Mouse (Mus musculus): ENCODE results near the gene Srrd. TPM values are rescaled to one million over a fixed set of nuclear protein-coding genes. Genes with fewer than 3 reads are reported as not detected.

Srrd gene
- 10 to 100 TPM; 21.6 to 23.0 TPM for total RNA-seq (2021)
- long read RNA-seq, experiment 1, transcript Srrd-203 (7 exons, 1,064 nt): major isoform, 7 of 40 reads
- long read RNA-seq, experiment 1, partial matches to known transcripts: 21 of 40 reads
- long read RNA-seq, experiment 1, other reads (novel, unspliced or antisense): 11 of 40 reads
- long read RNA-seq, experiment 2, transcript Srrd-203 (7 exons, 1,064 nt): major isoform, 6 of 21 reads
- long read RNA-seq, experiment 2, partial matches to known transcripts: 4 of 21 reads
- long read RNA-seq, experiment 2, other reads (novel, unspliced or antisense): 10 of 21 reads

DNA sequence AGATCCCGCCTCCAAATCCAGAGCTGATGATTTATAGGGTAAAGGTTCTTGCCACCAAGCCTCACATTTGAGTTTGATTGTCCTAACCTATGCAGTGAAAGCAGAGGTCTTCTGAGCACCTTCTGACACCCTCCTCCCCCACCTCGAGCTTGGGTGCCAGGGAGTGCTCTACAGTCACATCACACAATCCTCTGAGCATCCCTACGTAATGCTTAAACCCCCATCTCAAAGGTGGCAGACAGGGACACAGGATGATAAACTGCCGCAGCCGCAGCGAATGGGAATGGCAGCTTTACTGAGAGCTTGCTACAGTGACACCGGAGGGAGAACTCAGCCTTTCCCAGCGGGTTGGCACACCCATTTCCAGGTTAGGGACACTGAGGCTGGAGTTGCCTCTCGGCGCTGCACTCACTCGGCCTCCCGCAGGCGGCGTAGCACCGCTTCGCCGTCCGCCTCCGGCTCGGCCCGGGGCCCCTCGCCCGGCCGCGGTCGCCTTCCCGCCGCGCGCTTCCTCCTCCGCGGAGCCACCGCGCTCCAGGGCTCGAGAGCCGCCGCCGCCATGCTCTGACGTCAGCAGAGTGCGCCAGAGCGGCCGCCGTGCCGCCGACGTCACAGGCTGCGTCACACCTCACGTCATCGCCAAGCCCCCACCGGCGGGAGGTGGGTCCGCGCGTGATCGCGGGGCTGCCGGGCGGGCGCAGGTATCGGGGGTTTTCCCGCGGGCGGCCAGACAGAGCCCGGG lies at the start of gene Srrd, which contains the start of gene Hps4:
Srrd (minus strand) TSS at position 578 of the 742 bp plus-strand sequence.
Hps4 (plus strand) TSS at position 621 of the 742 bp plus-strand sequence.
- intact Hi-C loops (cut with DNase I): loop anchor here (1.0 to 5.0 kb wide), 2 partner anchors 16 to 85 kb away; partner anchors contain the start of gene Tfip11
- peak; percentile 81 to 93 for DNase-seq (ENCODE audit: low spot score in 2 of 2)

DNA sequence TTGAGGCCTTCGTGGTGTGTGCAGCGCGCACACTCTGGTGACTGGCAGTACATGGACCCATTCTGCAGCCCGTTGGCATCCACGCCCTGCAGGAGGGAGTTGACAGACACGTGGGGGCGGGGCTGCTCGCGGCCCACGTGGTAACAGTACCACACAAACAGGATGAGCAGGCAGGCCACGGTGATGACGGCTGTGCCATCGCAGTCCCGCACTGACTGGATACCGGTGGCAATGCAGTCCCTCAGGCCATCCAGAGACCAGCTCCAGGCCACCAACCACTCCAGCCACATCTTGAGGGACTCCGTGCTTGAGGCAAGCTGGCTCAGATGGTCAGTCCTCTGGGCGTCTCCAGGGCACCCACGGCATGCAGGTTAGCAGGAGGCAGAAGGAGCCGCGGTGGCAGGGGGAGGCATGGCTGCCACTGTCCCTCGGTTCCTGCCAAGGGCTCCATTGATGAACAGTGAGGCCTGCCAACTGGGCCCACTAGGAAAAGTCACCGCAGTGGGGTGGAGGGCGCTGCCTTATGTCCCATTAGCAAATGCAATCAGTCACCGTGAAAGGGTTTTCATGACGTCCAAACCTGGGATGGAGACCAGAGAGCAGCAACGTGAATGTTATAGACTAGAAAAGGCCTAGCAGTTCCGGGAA lies 49.0 kb upstream of the Srrd start:
- intact Hi-C loops (cut with DNase I): loop anchor here (5.0 kb wide), 1 partner anchor 44 kb away; no protein-coding TSS in a partner anchor
- no peak for DNase-seq (ENCODE audit: low spot score in 2 of 2)

DNA sequence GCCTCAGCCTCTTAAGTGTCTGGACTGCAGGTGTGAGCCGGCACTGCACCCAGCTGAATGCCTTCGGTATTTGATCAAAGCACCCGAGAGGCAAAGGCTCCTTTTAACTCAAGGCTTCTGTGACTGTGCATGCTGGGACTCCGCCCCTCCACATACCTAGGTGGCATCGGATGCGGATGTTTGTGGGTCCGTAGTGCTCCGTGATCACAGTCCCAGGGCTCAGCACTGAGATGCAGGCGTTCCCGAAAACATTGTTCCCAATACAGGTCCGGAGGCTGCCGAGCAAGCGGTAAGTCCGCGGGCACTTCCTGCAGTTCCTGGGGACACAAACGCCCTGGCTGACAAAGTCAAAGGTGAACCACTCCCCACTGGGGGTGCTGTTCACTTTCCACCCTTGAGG lies 48.2 kb upstream of the Srrd start:
- intact Hi-C loops (cut with DNase I): loop anchor here (5.0 kb wide), 1 partner anchor 44 kb away; no protein-coding TSS in a partner anchor
- DNase-seq (ENCODE audit: low spot score in 2 of 2): no peak

DNA sequence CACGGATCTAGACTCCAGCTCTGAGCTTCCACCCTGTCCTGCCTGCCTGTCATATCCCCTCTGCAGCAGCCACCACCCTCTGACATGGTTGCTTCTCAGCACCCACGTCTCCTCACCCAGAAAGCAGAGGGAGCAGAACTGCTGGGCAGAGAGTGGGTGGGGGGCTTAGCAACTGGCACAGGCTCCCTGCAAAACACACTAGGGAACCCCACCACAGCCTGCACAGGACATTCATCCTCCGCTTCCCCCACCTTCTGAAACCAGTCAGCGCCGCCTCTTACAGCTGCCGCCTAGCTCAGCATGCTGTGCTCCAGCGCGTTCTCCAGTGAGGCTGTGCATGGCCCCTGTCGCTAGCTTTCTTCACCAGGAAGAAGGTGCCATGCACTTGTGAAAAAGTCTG lies 46.5 kb upstream of the Srrd start:
- intact Hi-C loops (cut with DNase I): no loop called here
- peak; percentile 58 to 75 for DNase-seq (ENCODE audit: low spot score in 2 of 2)

DNA sequence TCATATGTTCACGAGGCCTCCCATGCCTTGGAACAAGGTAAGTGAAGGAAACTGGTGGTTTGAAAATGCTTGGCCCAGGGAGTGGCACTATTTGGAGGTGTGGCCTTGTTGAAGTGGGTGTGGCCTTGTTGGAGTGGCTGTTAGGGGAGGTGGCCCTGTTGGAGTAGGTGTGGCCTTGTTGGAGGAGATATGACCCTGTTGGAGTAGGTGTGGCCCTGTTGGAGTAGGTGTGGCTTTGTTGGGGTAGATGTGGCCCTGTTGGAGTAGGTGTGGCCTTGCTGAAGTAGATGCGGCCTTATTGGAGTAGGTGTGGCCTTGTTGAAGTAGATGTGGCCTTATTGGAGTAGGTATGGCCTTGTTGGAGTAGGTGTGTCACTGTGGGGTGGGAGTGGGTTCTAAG lies 43.1 kb upstream of the Srrd start:
- intact Hi-C loops (cut with DNase I): no loop called here

GRCm38 (mm10) chr5:112384805-112385472 lies 42.1 kb upstream of the Srrd start:
- intact Hi-C loops (cut with DNase I): loop anchor here (5.0 kb wide), 1 partner anchor 37 kb away; no protein-coding TSS in a partner anchor
- DNase-seq (ENCODE audit: low spot score in 2 of 2): no peak

More for the DNA sequence above, 43.1 kb upstream of the Srrd start:
- DNase-seq (ENCODE audit: low spot score in 2 of 2): no peak

DNA sequence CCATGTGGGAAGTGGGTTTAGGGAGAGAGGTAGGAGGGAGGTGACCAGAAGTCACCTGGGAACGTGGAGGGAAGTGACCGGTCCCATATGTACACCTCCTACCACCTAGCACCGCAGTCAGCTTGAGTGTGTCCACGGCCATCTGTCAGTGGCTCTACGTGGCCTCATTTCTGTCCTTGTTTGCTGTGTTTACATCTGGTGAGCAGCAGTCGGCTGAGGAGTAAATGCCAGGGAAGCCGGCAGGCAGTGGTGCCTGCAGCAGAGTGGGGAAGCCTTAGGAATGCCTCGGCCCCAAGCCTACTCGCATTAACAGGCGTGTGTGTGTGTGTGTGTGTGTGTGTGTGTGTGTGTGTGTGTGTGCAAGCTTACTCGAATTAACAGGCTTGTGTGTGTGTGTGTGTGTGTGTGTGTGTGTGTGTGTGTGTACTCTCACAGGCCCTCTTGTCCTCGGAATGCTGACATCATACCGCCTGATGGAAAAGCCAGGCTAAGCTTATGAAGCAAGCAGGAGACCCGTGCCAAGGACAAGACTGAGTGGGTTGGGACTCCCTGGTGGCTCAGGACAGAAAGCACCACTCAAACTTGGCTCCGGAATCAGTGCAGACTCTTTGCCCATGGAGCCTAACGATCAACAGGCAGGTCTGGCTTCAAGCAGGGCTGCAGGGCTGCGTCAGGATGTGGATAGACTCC lies 39.9 kb upstream of the Srrd start:
- intact Hi-C loops (cut with DNase I): loop anchor here (5.0 kb wide), 1 partner anchor 40 kb away; no protein-coding TSS in a partner anchor

DNA sequence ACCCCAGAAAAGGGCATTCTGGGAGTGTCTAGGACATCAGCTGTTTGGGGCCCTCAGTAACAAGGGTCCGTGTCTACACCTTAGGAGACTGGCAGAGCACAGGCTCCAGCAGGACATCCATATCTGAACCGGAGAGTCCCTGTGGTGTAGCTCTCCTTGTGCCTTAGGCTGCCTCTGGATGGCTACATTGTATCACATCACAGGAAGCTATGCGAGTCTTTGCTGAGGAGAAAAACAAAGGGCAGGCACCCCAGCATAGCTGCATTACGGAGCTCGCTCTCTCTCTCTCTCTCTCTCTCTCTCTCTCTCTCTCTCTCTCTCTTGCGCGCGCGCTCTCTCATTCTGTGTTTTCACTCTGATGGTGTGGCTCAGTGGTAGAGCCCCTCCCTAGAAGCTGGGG lies 39.2 kb upstream of the Srrd start:
- DNase-seq (ENCODE audit: low spot score in 2 of 2): no peak
- intact Hi-C loops (cut with DNase I): loop anchor here (5.0 kb wide), 1 partner anchor 40 kb away; no protein-coding TSS in a partner anchor

More for the DNA sequence above, 39.9 kb upstream of the Srrd start:
- DNase-seq (ENCODE audit: low spot score in 2 of 2): peak; percentile 56 to 86

GRCm38 (mm10) chr5:112381154-112381553 lies 38.3 kb upstream of the Srrd start:
- intact Hi-C loops (cut with DNase I): loop anchor here (5.0 kb wide), 1 partner anchor 41 kb away; no protein-coding TSS in a partner anchor
- no peak for DNase-seq (ENCODE audit: low spot score in 2 of 2)

- DNase-seq (ENCODE audit: low spot score in 2 of 2): no peak
- intact Hi-C loops (cut with DNase I): no loop called here
Measured at GRCm38 (mm10) chr5:112378716-112379115, 35.9 kb upstream of the Srrd start.

DNA sequence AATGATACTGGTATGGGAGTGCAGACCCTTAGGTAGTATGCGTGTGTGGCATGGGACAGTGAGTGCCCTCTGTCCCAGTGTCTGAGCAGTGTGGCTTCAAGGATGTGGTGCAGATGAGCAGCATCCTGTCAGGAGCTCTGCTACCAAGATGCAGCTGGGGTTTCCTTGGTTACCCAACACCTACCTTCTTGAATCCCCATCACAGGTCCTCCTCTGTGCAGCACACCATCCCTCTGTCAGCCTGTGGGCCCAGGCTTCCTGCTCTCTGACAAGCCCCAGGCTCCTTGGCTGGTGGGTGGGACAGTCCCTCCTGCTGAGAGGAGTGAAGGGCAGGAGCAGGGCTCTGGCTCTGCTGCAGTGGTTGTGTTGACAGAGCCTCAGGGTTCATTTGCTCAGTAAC lies 34.5 kb upstream of the Srrd start:
- DNase-seq (ENCODE audit: low spot score in 2 of 2): no peak
- intact Hi-C loops (cut with DNase I): no loop called here

DNA sequence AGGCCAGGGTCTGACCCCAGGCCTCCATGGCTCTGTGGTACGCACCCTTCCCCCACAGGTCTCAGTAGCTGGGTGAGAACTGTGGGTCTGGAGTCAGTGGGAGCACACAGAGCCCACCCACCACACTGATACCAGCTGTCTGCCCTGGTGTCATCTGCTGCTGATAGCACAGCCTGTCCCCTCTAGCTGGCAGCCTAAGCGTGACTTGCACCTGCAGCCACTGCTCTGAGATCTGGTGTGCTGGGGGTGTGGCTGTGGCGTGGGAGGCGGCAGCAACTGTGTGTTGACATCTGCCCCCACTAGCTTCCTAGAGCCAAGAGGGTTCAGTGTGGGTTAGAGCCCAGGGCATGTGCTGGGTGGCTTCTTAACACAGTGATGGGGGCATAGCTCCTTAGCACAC lies 33.3 kb upstream of the Srrd start:
- intact Hi-C loops (cut with DNase I): no loop called here
- no peak for DNase-seq (ENCODE audit: low spot score in 2 of 2)

- intact Hi-C loops (cut with DNase I): no loop called here
- peak; percentile 76 to 86 for DNase-seq (ENCODE audit: low spot score in 2 of 2)
Measured at GRCm38 (mm10) chr5:112371933-112372332, 29.1 kb upstream of the Srrd start.

GRCm38 (mm10) chr5:112370236-112370813 lies 27.5 kb upstream of the Srrd start:
- intact Hi-C loops (cut with DNase I): no loop called here
- DNase-seq (ENCODE audit: low spot score in 2 of 2): no peak

DNA sequence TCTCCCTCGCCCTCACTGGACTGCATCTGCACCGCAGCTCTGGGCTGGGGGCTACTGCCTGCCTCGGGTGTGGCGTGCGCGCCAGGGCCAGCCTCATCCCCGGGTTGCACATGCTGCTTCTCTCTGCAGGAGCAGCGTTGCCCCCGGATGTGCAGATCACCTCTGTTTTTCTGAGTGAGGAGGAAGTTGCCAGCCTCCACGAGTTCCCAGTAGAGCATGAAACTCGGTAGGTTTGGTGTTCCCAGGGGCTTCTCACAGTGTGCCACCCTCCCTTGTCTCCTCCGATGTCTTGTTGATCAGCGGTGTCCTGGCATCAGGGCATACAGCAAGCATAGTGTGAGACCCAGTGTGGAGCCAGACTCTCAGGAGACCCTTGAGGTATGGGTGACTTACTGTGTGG lies 26.5 kb upstream of the Srrd start:
- DNase-seq (ENCODE audit: low spot score in 2 of 2): no peak
- intact Hi-C loops (cut with DNase I): no loop called here

DNA sequence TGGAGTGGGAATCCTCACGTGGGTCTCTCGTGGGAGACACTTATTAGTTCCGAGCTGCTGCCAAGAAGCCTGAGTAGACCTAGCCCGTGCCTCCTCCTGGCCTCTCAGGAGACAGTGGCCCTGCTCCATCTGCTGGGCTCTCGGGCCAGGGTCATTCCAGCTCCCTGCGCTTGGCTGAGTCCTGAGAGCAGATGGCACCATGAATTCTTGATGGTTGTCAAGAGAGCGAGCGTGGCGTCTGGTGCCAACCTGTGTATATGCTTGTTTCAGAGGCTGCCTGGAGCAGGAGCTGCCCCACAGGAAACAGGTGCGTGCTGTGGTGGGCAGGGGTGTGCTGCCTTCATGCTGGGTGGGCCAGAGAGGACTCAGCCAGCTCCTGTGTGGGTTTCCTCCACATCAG lies 25.8 kb upstream of the Srrd start:
- intact Hi-C loops (cut with DNase I): no loop called here

DNA sequence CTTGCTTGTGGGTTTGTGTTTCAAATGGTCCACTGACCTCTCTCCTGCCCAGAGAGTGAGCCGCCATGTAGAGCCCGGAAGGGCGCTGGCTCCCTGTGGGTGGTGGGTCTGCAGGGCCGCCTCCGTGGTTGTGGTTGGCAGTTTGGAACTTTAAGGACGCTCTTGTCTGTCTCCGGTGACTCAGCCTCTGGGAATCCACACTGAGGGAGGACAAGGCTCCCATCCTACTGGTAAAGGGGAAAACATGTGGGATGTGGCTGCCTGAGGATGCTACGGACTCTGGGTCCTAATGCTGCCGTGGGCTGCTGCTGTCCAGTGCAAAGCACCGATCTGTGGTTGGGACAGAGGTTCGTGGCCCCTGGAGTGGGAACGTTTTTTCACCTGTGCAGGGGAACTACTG lies 25.1 kb upstream of the Srrd start:
- intact Hi-C loops (cut with DNase I): no loop called here
- no peak for DNase-seq (ENCODE audit: low spot score in 2 of 2)

More for the DNA sequence above, 25.8 kb upstream of the Srrd start:
- DNase-seq (ENCODE audit: low spot score in 2 of 2): no peak

DNA sequence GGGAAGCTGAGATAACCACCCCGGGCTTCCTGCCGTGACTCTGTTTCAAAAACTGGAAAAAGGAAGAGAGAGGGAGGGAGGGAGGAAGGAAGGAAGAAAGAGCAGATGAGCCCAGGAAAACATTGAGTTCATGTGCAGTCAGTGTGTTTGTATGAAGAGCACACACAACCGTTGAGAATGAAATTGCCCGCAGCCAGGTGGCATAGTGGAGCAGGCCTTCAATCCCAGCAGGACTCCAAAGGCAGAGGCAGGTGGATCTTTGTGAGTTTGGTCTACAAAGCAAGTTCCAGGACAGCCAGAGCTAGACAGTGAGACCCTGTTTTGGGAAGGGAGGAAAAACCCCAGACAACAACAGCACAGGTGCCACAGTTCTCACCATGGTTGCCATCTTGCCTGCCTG lies 24.5 kb upstream of the Srrd start:
- intact Hi-C loops (cut with DNase I): no loop called here
- no peak for DNase-seq (ENCODE audit: low spot score in 2 of 2)

All from left cerebral cortex, postnatal 14 days (tissue).